Mouse (Mus musculus): ENCODE results near the gene Zfp423. TPM values are rescaled to one million over a fixed set of nuclear protein-coding genes. Genes with fewer than 3 reads are reported as not detected.
A peak's percentile ranks its signal among the peaks of the same experiment; 100 is the strongest.

The Zfp423 gene
- total RNA-seq, 2 experiments from 2014 or later, result 18.2 to 26.0 TPM

GRCm38 (mm10) chr8:87922446-87922845, 36.9 kb downstream of the Zfp423 start:
- intact Hi-C loops (cut with DNase I), result no loop called here
- no peak for DNase-seq (ENCODE audit: extremely low spot score in 1 of 2, low spot score in 2 of 2)

DNA sequence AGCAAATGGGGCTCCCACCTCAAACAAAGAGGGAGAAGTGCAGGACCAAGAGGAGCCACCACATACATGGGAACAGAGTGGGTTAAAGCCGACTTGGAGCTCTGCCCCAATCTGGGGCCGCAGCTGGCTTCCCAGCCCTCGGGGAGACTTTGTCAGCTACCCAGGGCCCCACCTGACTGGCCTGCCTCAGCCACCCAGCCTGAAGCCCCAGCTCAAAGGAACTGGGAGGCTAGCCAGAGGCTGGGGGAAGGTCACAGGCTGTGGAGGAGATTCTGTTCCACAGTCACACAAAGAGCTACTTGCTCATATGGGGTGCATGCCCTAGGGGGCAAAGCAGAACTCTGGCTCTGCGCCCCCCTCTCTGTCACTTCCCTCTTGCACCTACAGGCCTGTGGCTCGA, 41.4 kb downstream of the Zfp423 start:
- intact Hi-C loops (cut with DNase I), result no loop called here
- peak; percentile 34 to 59 for DNase-seq (ENCODE audit: extremely low spot score in 1 of 2, low spot score in 2 of 2)

GRCm38 (mm10) chr8:87915763-87916162, 43.6 kb downstream of the Zfp423 start:
- intact Hi-C loops (cut with DNase I), result no loop called here
- no peak for DNase-seq (ENCODE audit: extremely low spot score in 1 of 2, low spot score in 2 of 2)

DNA sequence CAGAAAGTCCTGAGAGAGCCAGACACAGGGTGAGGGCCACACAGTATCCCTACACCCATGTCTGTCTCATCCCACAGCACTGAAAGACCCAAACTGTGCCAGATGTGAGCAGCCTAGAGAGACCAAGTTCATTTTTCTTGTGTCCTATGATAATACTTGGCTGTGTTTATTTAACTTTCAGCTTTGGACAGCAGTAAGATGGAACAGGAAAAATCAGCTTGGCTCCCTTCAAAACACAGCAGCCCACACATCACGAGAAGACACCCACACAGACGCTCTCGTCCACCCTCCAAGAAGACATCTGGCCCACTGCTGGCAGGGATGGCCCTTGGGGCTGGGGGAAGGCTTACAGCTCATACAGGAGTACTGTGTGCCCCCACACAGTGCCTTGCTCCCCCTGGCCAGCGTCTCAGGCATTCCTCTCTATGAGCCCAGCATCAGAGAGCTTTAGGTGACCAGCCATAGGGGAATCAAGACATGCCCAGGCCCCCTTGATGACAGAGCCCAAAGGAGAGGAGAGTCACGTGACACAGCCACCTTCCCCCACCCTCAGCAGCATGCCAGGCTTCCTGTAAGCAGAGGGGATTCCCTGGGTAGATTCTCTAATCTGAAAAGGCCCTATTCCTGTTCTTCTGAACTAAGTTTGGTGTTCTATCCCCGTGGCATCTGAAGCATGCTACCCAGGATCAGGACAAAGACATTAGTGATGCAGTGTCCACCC, 45.0 kb downstream of the Zfp423 start:
- no peak for DNase-seq (ENCODE audit: extremely low spot score in 1 of 2, low spot score in 2 of 2)
- intact Hi-C loops (cut with DNase I), result no loop called here

GRCm38 (mm10) chr8:87908940-87909339, 50.5 kb downstream of the Zfp423 start:
- intact Hi-C loops (cut with DNase I), result no loop called here
- DNase-seq (ENCODE audit: extremely low spot score in 1 of 2, low spot score in 2 of 2), result no peak

DNA sequence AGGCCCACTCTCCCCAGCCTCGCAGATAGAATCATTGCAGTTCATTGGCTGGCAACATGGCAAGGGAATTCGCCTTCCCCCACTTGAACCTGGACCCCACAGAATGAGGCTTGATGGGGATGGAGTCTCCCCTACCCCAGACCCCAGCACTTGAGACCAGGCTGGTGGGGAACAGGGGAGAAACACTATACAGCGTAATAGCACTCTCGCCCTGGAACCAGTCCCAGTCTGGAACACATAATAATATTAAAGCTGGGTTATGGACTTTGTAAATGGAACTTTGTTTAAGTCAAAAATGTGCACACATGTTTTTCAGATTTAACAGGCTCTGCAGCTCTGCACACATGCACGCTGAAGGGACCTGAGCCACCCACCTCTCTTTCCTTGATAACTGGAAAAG, 54.0 kb downstream of the Zfp423 start:
- no peak for DNase-seq (ENCODE audit: extremely low spot score in 1 of 2, low spot score in 2 of 2)
- intact Hi-C loops (cut with DNase I), result no loop called here

DNA sequence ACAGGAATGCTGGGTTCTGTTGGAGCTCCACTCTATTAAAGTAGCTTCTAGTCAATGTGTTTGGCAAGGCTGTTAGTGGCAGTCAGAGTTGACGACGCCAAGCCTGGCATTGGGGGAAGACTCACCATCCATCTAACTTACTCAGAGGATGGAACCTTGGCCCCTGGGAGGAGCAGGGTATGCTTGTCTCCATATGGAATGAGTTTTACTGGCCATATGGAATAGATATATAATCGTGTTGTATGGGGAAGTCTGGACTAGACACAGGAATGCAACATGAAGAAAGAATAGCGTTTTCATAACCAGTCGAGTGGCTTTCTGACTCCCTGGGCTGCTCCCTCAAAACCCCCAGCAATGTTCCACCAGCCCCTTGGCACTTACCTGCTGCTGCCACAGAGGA, 55.3 kb downstream of the Zfp423 start:
- intact Hi-C loops (cut with DNase I), result no loop called here

GRCm38 (mm10) chr8:87895203-87896041, 64.0 kb downstream of the Zfp423 start:
- no peak for DNase-seq (ENCODE audit: extremely low spot score in 1 of 2, low spot score in 2 of 2)
- intact Hi-C loops (cut with DNase I), result no loop called here

More for the DNA sequence above, 55.3 kb downstream of the Zfp423 start:
- no peak for DNase-seq (ENCODE audit: extremely low spot score in 1 of 2, low spot score in 2 of 2)

DNA sequence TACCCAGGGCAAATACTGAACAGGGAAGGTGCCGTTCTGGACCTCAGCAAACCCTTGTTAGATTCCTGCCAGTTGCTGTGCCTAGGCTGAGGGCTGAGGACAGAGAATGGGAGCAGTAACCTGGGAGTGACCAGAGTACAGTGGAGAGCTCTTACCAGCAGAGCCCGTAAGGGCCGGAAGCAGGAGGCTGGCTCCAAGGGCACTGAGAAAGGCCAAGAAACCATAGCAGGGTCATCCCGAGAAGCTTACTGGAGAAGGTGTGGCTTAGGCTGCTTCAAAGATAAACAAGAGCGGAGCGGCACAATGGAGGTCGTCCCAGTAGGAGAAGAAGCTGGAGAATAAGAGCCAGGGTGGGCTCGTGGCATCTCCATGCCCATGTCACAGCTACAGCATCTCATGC, 65.1 kb downstream of the Zfp423 start:
- intact Hi-C loops (cut with DNase I), result no loop called here
- DNase-seq (ENCODE audit: extremely low spot score in 1 of 2, low spot score in 2 of 2), result no peak

DNA sequence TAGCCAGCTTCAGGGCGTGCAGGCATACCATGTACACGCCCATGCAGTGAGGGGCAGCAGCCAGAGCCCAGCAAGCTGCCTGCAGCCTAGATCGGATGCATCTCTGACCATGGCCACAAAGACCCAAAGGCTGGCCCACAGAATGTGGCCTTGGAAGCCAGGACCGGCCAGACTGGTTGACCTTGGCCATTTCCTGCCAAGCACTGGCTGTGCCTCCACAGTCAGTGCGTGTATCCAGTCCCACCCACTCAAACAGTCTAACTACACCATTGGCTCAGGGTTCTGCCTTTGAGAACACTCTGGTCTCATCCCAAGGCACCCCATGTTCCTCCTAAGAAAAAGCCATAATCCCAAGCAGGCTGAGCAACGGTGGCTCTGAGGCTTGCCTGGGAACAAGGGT, 65.8 kb downstream of the Zfp423 start:
- no peak for DNase-seq (ENCODE audit: extremely low spot score in 1 of 2, low spot score in 2 of 2)
- intact Hi-C loops (cut with DNase I), result no loop called here

- DNase-seq (ENCODE audit: extremely low spot score in 1 of 2, low spot score in 2 of 2), result no peak
- intact Hi-C loops (cut with DNase I), result no loop called here
Measured at GRCm38 (mm10) chr8:87892891-87893290, 66.5 kb downstream of the Zfp423 start.

- peak in 1 of 2 experiments; percentile 60 for DNase-seq (ENCODE audit: extremely low spot score in 1 of 2, low spot score in 2 of 2)
- intact Hi-C loops (cut with DNase I), result no loop called here
Measured at GRCm38 (mm10) chr8:87891884-87892283, 67.5 kb downstream of the Zfp423 start.

DNA sequence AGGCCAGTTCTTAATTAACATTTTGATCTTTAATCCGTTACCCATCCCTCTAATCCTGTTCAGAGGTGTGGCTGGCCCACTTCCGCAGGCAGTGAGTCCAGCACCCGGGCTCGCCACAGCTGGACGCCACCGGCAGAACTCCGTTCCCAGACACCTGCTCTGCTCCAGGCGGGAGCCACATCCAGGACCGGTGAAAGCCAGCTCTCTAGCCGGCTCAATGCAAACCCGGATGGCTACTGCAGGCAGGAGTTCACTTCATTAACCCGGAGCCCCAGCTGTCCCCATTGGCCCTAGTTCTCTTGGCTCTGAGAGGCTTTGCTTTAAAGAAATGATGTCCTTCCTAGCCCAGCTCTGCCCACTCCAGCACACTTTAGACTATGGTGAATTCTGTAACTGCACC, 71.4 kb downstream of the Zfp423 start:
- intact Hi-C loops (cut with DNase I), result no loop called here
- no peak for DNase-seq (ENCODE audit: extremely low spot score in 1 of 2, low spot score in 2 of 2)

DNA sequence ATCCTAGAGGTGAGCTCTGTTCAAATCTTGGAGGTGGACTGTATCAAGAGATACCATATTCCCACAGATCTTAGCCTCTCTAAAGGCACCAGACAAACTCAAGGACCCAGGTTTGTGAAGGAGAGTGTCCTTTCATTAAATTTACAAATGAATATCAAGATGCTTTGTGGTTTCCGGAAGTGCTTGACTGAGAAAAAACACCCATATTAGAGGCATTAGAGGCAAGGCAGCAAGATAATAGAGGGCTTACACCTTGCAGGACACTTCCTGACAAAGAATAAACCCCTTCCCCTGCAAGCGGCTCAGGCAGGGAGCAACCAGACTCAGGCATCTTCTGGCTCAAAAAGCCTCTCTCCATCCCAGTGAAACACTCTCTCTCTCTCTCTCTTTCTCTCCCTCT, 78.3 kb downstream of the Zfp423 start:
- no peak for DNase-seq (ENCODE audit: extremely low spot score in 1 of 2, low spot score in 2 of 2)
- intact Hi-C loops (cut with DNase I), result no loop called here

DNA sequence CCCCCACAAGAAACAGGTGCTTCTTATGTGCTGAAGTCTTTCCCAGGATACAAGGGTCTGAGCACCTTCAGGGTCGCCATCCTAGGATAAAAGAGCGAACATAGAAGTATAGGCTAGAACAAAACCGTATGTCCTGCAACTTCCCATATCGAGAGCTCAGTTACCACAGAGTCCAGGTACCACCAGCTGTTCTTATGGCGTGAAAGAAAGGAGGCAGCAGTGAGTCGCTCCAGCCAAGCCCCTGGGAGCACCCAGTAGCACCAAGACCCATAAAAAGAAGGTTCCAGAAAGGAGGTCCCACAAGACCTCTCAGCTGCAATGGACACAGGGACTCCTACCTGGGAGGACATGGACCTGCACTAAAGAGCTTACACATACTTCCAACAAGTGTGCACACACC, 83.5 kb downstream of the Zfp423 start:
- intact Hi-C loops (cut with DNase I), result no loop called here

GRCm38 (mm10) chr8:87875452-87875851, 83.9 kb downstream of the Zfp423 start:
- DNase-seq (ENCODE audit: extremely low spot score in 1 of 2, low spot score in 2 of 2), result peak; percentile 50 to 80
- intact Hi-C loops (cut with DNase I), result no loop called here

More for the DNA sequence above, 83.5 kb downstream of the Zfp423 start:
- DNase-seq (ENCODE audit: extremely low spot score in 1 of 2, low spot score in 2 of 2), result no peak

DNA sequence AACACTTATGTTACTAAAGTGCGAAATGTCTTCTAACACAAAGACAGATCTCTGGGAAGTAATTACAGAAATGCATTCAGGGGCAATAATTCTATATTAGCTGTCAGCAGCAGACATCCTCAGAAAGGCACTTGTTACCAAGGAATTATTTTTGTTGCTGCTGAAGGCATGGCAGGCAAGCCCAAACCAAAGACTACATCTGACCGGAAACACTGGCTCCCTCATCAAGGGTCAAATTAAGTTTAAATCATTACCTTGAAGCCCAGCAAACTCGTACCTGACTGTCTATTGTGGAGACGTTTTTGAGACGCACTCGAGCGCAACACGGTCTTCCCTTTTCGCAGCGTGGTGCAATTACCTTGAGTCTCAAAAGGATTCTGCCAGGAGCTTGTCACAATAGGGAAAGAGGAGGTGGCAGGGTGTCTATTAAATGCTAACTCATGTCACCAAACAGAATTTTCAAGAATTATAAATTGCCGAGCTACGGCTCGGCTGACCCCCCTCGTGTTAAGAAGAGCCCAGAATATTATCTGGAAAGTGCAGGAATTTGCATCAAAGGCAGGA, 86.3 kb downstream of the Zfp423 start:
- DNase-seq (ENCODE audit: extremely low spot score in 1 of 2, low spot score in 2 of 2), result no peak
- intact Hi-C loops (cut with DNase I), result no loop called here

GRCm38 (mm10) chr8:87872356-87872930, 87.0 kb downstream of the Zfp423 start:
- intact Hi-C loops (cut with DNase I), result no loop called here

GRCm38 (mm10) chr8:87866586-87866985, 92.8 kb downstream of the Zfp423 start:
- no peak for DNase-seq (ENCODE audit: extremely low spot score in 1 of 2, low spot score in 2 of 2)
- intact Hi-C loops (cut with DNase I), result no loop called here

More at GRCm38 (mm10) chr8:87872356-87872930, 87.0 kb downstream of the Zfp423 start:
- DNase-seq (ENCODE audit: extremely low spot score in 1 of 2, low spot score in 2 of 2), result no peak
